Mouse (Mus musculus) myocyte (in vitro differentiated cells): ENCODE measurements around the gene Gnptg.

Experiments
- CEBPB ChIP-seq: IDR thresholded peaks from 2 replicates; pipeline ENCODE4 v1.6.1; 2011; ENCODE audit warnings: mild to moderate bottlenecking, moderate library complexity; ENCODE audit not compliant: poor library complexity, insufficient read depth, severe bottlenecking
- E2F4 ChIP-seq: IDR thresholded peaks from one replicate; pipeline ENCODE4 v1.6.1; 2011; ENCODE audit warnings: mild to moderate bottlenecking, control low read depth, moderate library complexity; ENCODE audit not compliant: insufficient read depth
- MAX ChIP-seq: IDR thresholded peaks from one replicate; pipeline ENCODE4 v1.6.1; 2011; ENCODE audit warnings: low read depth, mild to moderate bottlenecking, control low read depth
- MYOD1 ChIP-seq, 3 experiments: IDR thresholded peaks; one replicate each; pipeline ENCODE4 v1.6.1; 2011; ENCODE audit warnings: control low read depth in 2 of 3, low read depth in 2 of 3, mild to moderate bottlenecking in 2 of 3, moderate library complexity in 1 of 3; ENCODE audit not compliant: insufficient read length in 2 of 3, control insufficient read depth in 1 of 3
- MYOG ChIP-seq, 3 experiments: IDR thresholded peaks; one replicate each; pipeline ENCODE4 v1.6.1; 2011; ENCODE audit warnings: control low read depth in 2 of 3, low read depth in 2 of 3, mild to moderate bottlenecking in 2 of 3; ENCODE audit not compliant: insufficient read length in 2 of 3, control insufficient read depth in 1 of 3, insufficient read depth in 1 of 3
- POLR2A ChIP-seq: IDR thresholded peaks from one replicate; pipeline ENCODE4 v1.6.1; 2011; ENCODE audit warnings: low read depth, mild to moderate bottlenecking, control low read depth, moderate library complexity; ENCODE audit not compliant: insufficient read length
- POLR2AphosphoS2 ChIP-seq: IDR thresholded peaks from one replicate; pipeline ENCODE4 v1.6.1; 2011; ENCODE audit warnings: low read depth, control low read depth; ENCODE audit not compliant: insufficient read length
- REST ChIP-seq: IDR thresholded peaks from one replicate; pipeline ENCODE4 v1.6.1; 2011; ENCODE audit warnings: mild to moderate bottlenecking, control low read depth, moderate library complexity; ENCODE audit not compliant: insufficient read depth, insufficient read length
- SRF ChIP-seq: IDR thresholded peaks from one replicate; pipeline ENCODE4 v1.6.1; 2011; ENCODE audit warnings: low read depth; ENCODE audit not compliant: control insufficient read depth, insufficient read length
- TCF12 ChIP-seq: IDR thresholded peaks from one replicate; pipeline ENCODE4 v1.6.1; 2011; ENCODE audit warnings: mild to moderate bottlenecking, control low read depth; ENCODE audit not compliant: poor library complexity, insufficient read depth, severe bottlenecking
- TCF3 ChIP-seq: IDR thresholded peaks from one replicate; pipeline ENCODE4 v1.6.1; 2011; ENCODE audit warnings: low read depth, control low read depth; ENCODE audit not compliant: insufficient read length
- USF1 ChIP-seq: IDR thresholded peaks from one replicate; pipeline ENCODE4 v1.6.1; 2011; ENCODE audit warnings: low read depth, mild to moderate bottlenecking, control low read depth, moderate library complexity

GRCm38 (mm10) chr17:25274571-25275346, 34.8 kb upstream of the Gnptg start, which contains the start of gene Ube2i:
- TF ChIP-seq E2F4: no peak
- no peak for TF ChIP-seq POLR2A
- TF ChIP-seq CEBPB: no peak
- TF ChIP-seq MYOD1 (IDR thresholded peaks at IDR 0.05; ENCODE audit: control insufficient read depth in 1 of 3, insufficient read length in 2 of 3, low read depth in 2 of 3): no peak
- TF ChIP-seq POLR2AphosphoS2: no peak
- TF ChIP-seq USF1: no peak
- no peak for TF ChIP-seq MYOG (IDR thresholded peaks at IDR 0.05; ENCODE audit: control insufficient read depth in 1 of 3, insufficient read depth in 1 of 3, insufficient read length in 2 of 3, low read depth in 2 of 3)
- TF ChIP-seq TCF12: no peak
- no peak for TF ChIP-seq MAX
- no peak for TF ChIP-seq REST
- TF ChIP-seq TCF3: no peak
- no peak for TF ChIP-seq SRF
